Mouse (Mus musculus): Measurements from ENCODE around the gene Sgcd.

DNA sequence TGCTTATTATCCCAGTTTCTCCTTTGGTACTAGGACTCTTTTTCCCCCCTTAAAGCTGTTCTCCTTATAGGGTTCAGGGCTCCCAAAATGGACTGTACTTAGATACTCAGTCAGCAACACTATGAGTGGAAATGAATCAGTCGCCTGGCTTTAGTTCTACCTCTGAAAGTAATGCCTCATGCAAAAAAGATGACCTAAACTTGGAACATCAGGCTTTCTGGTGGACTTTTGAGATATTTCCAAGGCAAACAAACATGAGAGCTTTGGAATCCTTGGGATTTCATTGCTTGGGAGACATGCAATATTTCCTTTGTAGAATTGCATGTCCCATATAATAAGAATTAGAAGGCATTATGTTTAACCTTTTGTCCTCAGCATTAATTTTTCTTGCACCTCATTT is 859.6 kb downstream of the Sgcd start:
- TF ChIP-seq TBP (conservative IDR thresholded peaks at IDR 0.05; ENCODE audit: low read depth, low read length): no peak
- TF ChIP-seq CTCF (conservative IDR thresholded peaks at IDR 0.05 in 1 of 2, IDR thresholded peaks at IDR 0.05 in 1 of 2; ENCODE audit: low read depth in 2 of 2, low read length in 2 of 2): no peak
- no peak for TF ChIP-seq NELFE (IDR thresholded peaks at IDR 0.05; ENCODE audit: low read depth, low read length)
